Mouse (Mus musculus) ES-E14 (cell line): ENCODE data around the gene Cdc37.

Experiments used
- CHD2 ChIP-seq: IDR thresholded peaks from 2 replicates; pipeline ENCODE4 v1.6.1; 2014; ENCODE audit warnings: mild to moderate bottlenecking, low read depth, low read length, inconsistent platforms
- HCFC1 ChIP-seq: IDR thresholded peaks from 2 replicates; pipeline ENCODE4 v1.6.1; 2012; ENCODE audit warnings: low read length, inconsistent platforms, borderline replicate concordance; ENCODE audit not compliant: insufficient read depth
- MAFK ChIP-seq: IDR thresholded peaks from 2 replicates; pipeline ENCODE4 v1.6.1; 2014; ENCODE audit warnings: mild to moderate bottlenecking, low read depth, low read length, inconsistent platforms; ENCODE audit not compliant: insufficient read depth

DNA sequence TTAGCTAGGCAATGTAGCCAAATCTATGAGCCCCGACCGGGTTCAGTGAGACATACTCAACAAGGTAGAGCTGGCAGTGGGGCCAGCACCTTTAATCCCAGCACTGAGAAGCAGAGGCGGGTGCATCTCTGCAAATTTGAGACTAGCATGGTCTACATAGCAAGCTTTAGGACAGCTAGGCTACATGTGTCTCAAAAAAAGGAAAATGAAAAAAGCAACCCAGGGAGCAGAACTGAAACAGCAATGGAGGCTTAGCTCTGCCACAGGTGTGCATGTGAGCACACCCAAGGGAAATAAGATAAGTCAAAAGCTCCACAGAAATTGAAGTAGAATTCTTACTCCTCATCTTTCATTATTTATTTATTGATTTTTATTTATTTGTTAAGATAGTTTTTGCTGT lies 49.2 kb upstream of the Cdc37 start:
- TF ChIP-seq HCFC1 (no peak), CHD2 (no peak), MAFK (no peak)
